Mouse (Mus musculus) megakaryocyte-erythroid progenitor cell, adult 5-6 weeks (primary cell): ENCODE measurements around the gene Polr3h. TPM values are rescaled to one million over a fixed set of nuclear protein-coding genes. Genes with fewer than 3 reads are reported as not detected.
"Not testable (repeated sequence)": the region's sequence is repeated elsewhere in the genome, so short reads cannot be mapped to it uniquely, and the experiment has no call there.

Source experiments
- ATAC-seq: replicated peaks from 2 replicates; pipeline ENCODE4 v1.8.0; 2016; ENCODE audit warnings: mild to moderate bottlenecking, inconsistent platforms; ENCODE audit not compliant: severe bottlenecking, poor library complexity, low FRiP score, low TSS enrichment
- total RNA-seq, 2 experiments: library from RNA; stranded (forward) in 1 of 2; stranded (reverse) in 1 of 2; fragments of 200-1000, 215-1000 nt in 1 of 2; fragments of >200 nt in 1 of 2; fragmentation: Nextera tagmentation in 1 of 2; gene quantifications; 2 replicates each; pipeline ENCODE4 v1.2.3; 2014 to 2017

Polr3h gene
- total RNA-seq, 2 experiments from 2014 or later, result 57.3 to 59.5 TPM

GRCm38 (mm10) chr15:81921255-81921654, 4.8 kb downstream of the Polr3h start:
- ATAC-seq, result no peak

DNA sequence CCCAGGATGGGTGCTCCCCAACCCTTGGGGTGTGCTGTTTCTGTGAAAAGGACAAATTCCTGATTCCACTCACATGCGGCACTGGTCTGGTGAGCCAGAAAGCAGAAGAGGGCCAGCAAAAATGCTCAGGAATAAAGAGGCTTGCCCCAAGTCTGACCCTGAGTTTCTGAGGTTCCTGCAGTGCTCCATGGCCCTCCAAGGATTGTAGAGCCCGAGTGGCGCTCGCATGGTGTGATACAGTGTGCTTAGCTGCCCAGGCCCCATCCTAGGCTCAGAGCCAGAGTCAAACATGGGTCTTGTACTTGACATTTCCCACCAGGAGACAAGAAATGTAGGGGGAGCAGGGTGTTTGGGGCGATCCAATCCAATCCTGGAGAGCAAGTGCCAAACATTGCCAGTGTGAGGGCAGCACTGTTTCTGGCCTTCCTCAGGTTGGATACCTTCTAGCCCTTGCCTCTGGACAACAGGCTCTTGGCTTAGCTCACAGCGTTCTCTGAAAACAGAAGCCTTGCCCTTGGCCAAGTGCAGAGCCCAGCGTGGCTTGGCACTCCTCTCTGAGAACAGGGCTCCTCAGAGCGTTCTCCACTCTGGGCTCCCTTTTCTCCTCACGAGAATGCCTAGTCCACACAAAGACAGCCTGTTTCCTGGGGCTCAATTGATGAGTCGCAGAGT, 5.4 kb downstream of the Polr3h start:
- no peak for ATAC-seq

GRCm38 (mm10) chr15:81919062-81919461, 7.0 kb downstream of the Polr3h start:
- no peak for ATAC-seq

DNA sequence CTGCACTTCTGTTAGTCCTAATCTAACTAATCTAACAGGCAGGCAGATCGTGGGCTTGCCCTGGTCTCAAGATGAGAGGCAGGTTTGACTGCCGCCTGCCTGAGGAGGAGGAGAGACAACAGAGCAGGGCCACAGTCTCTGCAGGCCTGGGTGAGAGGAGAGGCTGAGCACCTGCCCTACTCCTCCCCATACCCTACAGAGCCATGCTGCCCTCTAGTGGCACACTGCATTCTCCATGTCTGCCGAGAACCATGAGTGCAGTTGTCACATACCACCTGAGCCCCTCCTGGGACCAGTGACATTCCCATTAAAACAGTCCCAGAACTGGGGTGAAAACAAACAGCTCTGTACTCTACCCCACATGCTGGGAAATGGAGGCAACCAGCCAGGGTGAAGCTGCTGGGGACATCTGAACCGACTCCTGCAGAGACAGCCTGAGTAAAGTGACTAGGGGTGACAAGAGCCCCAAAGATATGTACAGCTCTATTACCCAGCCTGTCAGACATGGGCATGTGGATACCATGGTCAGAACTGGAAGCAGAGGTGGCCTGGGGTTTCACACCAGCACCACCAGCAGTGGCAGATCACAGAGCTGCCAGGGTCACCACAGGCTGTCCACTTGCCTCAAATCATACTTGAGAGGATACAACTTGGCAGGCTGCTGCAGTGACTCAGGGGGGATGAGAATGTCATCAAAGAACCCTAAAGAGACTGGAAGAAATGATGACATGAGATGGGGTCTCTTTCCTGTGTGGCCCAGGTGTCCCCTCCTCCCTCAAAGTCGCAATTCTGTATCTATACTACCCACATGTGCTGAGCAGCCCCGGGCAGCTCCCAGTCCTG, 8.2 kb downstream of the Polr3h start:
- ATAC-seq, result peak; percentile 53

- ATAC-seq, result no peak
These were observed 8.8 kb downstream of the Polr3h start for GRCm38 (mm10) chr15:81917201-81917600.

DNA sequence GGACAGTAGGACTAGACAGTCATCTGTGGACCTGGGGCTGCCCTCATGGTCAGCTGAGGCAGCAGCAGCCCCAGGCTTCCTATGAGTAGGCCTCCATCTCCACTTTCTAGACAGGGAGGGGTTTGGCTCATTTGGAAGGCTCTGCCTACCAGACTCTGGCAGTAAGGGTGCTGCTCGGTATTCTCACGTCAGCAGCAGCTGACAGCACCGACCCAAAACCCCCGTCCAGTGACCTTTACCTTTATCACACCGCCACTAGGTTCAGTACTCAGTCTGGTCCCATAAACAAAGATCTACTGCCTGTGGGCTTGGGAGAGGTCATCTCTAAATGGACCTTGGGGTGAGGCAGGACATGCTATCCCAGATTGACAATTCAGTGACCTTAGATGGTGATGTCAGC, 10.4 kb downstream of the Polr3h start:
- ATAC-seq, result no peak

DNA sequence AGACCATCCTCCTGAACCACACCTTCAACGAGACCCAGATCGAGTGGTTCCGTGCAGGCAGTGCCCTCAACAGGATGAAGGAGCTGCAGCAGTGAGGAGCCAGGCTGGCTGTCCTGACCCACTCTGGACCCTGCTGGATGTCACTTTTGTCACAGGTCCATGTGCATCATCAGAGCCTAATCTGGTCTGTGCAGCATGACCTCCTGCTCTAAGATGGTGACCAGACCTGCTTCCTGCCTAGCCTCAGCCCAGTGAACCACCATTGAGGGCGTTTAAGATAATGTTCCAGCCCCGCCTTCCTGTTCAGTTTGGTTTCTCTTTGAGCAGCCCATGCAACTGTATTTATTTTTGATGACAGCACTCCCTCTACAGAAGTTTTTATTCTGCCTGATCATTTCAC, 11.4 kb downstream of the Polr3h start:
- ATAC-seq, result peak; percentile 72

- ATAC-seq, result no peak
These were observed 13.5 kb downstream of the Polr3h start for GRCm38 (mm10) chr15:81912498-81912897.

DNA sequence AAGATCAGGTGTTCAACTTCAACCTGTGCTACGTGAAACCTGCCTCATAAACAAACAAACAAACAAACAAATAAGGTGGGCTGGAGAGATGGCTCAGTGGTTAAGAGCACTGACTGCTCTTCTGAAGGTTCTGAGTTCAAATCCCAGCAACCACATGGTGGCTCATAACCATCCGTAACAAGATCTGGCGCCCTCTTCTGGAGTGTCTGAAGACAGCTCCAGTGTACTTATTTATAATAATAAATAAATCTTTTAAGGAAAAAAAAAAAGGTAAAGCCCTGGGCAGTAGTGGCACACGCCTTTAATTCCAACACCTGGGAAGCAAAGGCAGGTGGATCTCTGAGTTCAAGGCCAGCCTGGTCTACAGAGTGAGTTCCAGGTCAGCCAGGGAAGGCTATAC, 17.3 kb downstream of the Polr3h start:
- ATAC-seq, result not testable (repeated sequence)

DNA sequence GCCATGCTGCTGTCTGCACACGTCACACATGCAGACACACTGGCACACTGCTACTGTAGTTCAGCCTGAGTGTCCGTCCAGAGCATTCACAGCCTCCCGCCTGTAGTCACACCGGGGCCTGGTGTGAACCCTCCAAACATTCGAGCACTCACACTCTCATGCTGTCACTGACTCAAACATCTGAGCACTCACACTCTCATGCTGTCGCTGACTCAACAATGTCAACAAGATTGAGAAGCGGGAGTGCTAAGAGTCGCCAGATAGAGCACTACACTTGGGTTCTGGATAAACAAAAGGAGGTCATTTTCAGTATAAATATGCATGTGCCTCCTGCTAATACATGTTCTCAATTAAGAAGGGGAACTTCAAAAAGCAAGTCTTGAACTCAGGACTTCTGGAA, 18.1 kb downstream of the Polr3h start:
- no peak for ATAC-seq

- peak; percentile 23; the same call in 1 of the 2 replicates for ATAC-seq
These were observed 21.1 kb downstream of the Polr3h start for GRCm38 (mm10) chr15:81904939-81905338.

- no peak for ATAC-seq
These were observed 27.3 kb downstream of the Polr3h start for GRCm38 (mm10) chr15:81898751-81899150.

GRCm38 (mm10) chr15:81897607-81898285, 28.3 kb downstream of the Polr3h start:
- ATAC-seq, result no peak

- ATAC-seq, result no peak
These were observed 29.6 kb downstream of the Polr3h start for GRCm38 (mm10) chr15:81896407-81896806.

GRCm38 (mm10) chr15:81894002-81894401, 32.0 kb downstream of the Polr3h start:
- no peak for ATAC-seq

GRCm38 (mm10) chr15:81891822-81892580, 34.0 kb downstream of the Polr3h start:
- no peak for ATAC-seq

- no peak for ATAC-seq
These were observed 34.8 kb downstream of the Polr3h start for GRCm38 (mm10) chr15:81891140-81891802.

DNA sequence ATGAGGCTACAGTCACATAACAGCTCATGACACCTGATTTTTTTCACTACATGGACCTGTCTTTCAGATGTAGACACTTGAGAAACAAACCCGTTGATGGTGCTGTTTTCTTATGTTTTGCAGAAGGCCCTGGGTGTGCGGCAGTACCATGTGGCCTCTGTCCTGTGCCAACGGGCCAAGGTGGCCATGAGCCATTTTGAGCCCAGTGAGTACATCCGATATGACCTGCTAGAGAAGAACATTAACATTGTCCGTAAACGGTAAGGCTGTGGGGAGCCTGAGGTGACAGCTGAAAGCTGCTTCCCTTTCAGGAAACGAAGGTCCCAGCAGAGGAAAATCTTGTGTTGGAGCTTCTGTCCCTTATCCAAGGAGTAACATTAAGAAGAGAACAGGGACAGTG, 36.9 kb downstream of the Polr3h start:
- ATAC-seq, result no peak
